In genomic region chr15:92584357-92585138, GRCm38 (mm10) we compare ENCODE assay signal across 17 mouse cellular contexts.
"Had no signal": no experiment of that assay in that cellular context is flagged by ENCODE, and none has a peak within 500 bp of the region (broad histone marks: within the 10 kb centered on the region; RNA-seq: fewer than 3 reads in every experiment).

No protein-coding gene starts in this region.

- H3K4me3 ChIP-seq: liver, embryonic 13.5 days; liver, embryonic 15.5 days; megakaryocyte, embryonic 14.5 days; midbrain, embryonic 13.5 days; midbrain, embryonic 15.5 days; neural tube, embryonic 12.5 days; stomach, embryonic 15.5 days had no signal

- H3K9me3 ChIP-seq: liver, embryonic 13.5 days; liver, embryonic 15.5 days; megakaryocyte, embryonic 14.5 days; midbrain, embryonic 13.5 days; midbrain, embryonic 15.5 days; neural tube, embryonic 12.5 days; stomach, embryonic 15.5 days had no signal

- H3K4me1 ChIP-seq: liver, embryonic 13.5 days; liver, embryonic 15.5 days; megakaryocyte, embryonic 14.5 days; stomach, embryonic 15.5 days had no signal

- ATAC-seq: liver, postnatal 0 days; midbrain, embryonic 13.5 days; midbrain, embryonic 15.5 days had no signal

- H3K27ac ChIP-seq: liver, embryonic 13.5 days; liver, embryonic 15.5 days; macrophage; midbrain, embryonic 13.5 days; midbrain, embryonic 15.5 days; neural tube, embryonic 12.5 days; stomach, embryonic 15.5 days; stomach, postnatal 0 days had no signal

- H3K27me3 ChIP-seq: liver, embryonic 13.5 days; liver, embryonic 15.5 days; megakaryocyte, embryonic 14.5 days; neural tube, embryonic 12.5 days; stomach, embryonic 15.5 days had no signal

- DNase-seq: liver; liver, embryonic 13.5 days; liver, postnatal 0 days; right cerebral cortex, postnatal 14 days; thymus, adult 2 months; thymus, postnatal 25 days; thymus, postnatal 4 days had no signal

- H3K9ac ChIP-seq: liver, embryonic 13.5 days; liver, embryonic 15.5 days; liver, postnatal 0 days; midbrain, embryonic 13.5 days; midbrain, embryonic 15.5 days; neural tube, embryonic 12.5 days; stomach, embryonic 15.5 days had no signal

- H3K4me2 ChIP-seq: liver, embryonic 11.5 days; liver, embryonic 13.5 days; liver, embryonic 15.5 days; midbrain, embryonic 11.5 days; midbrain, embryonic 13.5 days; midbrain, embryonic 15.5 days; neural tube, embryonic 12.5 days; stomach, embryonic 15.5 days had no signal

- H3K36me3 ChIP-seq: liver, embryonic 13.5 days; liver, embryonic 15.5 days; midbrain, embryonic 13.5 days; midbrain, embryonic 15.5 days; neural tube, embryonic 12.5 days; stomach, embryonic 15.5 days had no signal
